Mouse (Mus musculus) lung, postnatal 0 days (tissue): ENCODE measurements around the gene Dnmt3b.

Experiments
- CTCF ChIP-seq: IDR thresholded peaks from 2 replicates; pipeline ENCODE4 v1.5.1; 2016; ENCODE audit warnings: antibody characterized with exemption, mild to moderate bottlenecking
- EP300 ChIP-seq: IDR thresholded peaks from 2 replicates; pipeline ENCODE4 v1.6.1; 2016; ENCODE audit warnings: antibody characterized with exemption, mild to moderate bottlenecking, control low read depth

DNA sequence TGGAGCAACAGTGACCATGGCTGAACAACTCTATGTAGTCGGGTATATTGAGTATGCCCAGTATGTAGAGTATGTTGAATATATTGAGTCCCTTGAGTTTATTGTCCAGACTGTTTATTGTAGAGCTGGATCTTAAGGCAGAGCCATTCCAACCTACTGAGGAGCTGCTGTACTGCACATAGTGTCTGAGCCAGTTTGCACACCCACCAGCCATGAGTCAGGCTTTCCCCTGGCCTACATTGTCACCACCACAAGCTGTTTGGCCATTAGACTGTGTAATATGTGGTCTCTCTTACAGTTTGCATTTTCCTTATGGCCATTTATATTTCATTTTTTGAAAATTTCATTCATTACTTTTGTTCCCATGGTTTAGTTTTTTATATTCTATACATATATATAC lies 30.7 kb downstream of the Dnmt3b start:
- TF ChIP-seq CTCF: no peak
- no peak for TF ChIP-seq EP300
